Mouse (Mus musculus) embryonic facial prominence, embryonic 13.5 days (tissue): ENCODE results near the gene Artn. TPM values are rescaled to one million over a fixed set of nuclear protein-coding genes. Genes with fewer than 3 reads are reported as not detected.

Experiments used
- ATAC-seq: fragments of 200-750 bp; cut with Nextera tagmentation; 2 replicates; pipeline ENCODE4 v1.8.0; 2017; ENCODE audit warnings: low read depth; ENCODE audit not compliant: insufficient number of reproducible peaks, insufficient read depth, low FRiP score, low TSS enrichment
- H3K27ac ChIP-seq: fragments of 300-500 bp; sonication (generic); 2 replicates; pipeline ENCODE4 v1.5.1; 2015; ENCODE audit warnings: moderate library complexity, mild to moderate bottlenecking, inconsistent platforms
- H3K27me3 ChIP-seq: fragments of 300-500 bp; sonication (generic); 2 replicates; pipeline ENCODE4 v1.6.1; 2015; ENCODE audit warnings: mild to moderate bottlenecking, inconsistent platforms
- H3K36me3 ChIP-seq: fragments of 300-500 bp; sonication (generic); 2 replicates; pipeline ENCODE4 v1.6.1; 2015; ENCODE audit warnings: mild to moderate bottlenecking, inconsistent platforms
- H3K4me1 ChIP-seq: fragments of 300-500 bp; sonication (generic); 2 replicates; pipeline ENCODE4 v1.6.1; 2015; ENCODE audit warnings: inconsistent platforms
- H3K4me2 ChIP-seq: fragments of 300-500 bp; sonication (generic); 2 replicates; pipeline ENCODE4 v1.6.1; 2015; ENCODE audit warnings: moderate library complexity, mild to moderate bottlenecking, inconsistent platforms
- H3K4me3 ChIP-seq: fragments of 300-500 bp; sonication (generic); 2 replicates; pipeline ENCODE4 v1.5.1; 2015; ENCODE audit warnings: mild to moderate bottlenecking, inconsistent platforms
- H3K9ac ChIP-seq: fragments of 300-500 bp; sonication (generic); 2 replicates; pipeline ENCODE4 v1.6.1; 2015; ENCODE audit warnings: mild to moderate bottlenecking, inconsistent platforms
- H3K9me3 ChIP-seq: fragments of 300-500 bp; sonication (generic); 2 replicates; pipeline ENCODE4 v1.6.1; 2016; ENCODE audit warnings: inconsistent platforms
- WGBS: fragments of 180-500 bp; shearing (Covaris S2); methylation state at CpG from one replicate; pipeline ENCODE4 v1.1.7; 2015; ENCODE audit warnings: mixed read lengths; 5-methylcytosine and 5-hydroxymethylcytosine counted together
- polyA plus RNA-seq: library from polyadenylated mRNA; unstranded; fragments of >200 nt; fragmentation: Nextera tagmentation; extraction: Ambion mirVana; gene quantifications from 2 replicates; pipeline ENCODE4 v1.2.1, GENCODE M21; 2015

Gene Artn
- polyA plus RNA-seq, 1 experiment from 2014 or later: 3.1 TPM

GRCm38 (mm10) chr4:117904761-117905160 is 24.8 kb downstream of the Artn start:
- Histone ChIP-seq H3K9me3 (no peaks in the 10 kb centered on the region), H3K4me1 (peaks cover 6% of the 10 kb centered on the region), H3K4me3 (no peak overlapping the region), H3K9ac (no peak overlapping the region), H3K27ac (no peak overlapping the region), H3K36me3 (peaks cover 77% of the 10 kb centered on the region), H3K4me2 (no peak overlapping the region), H3K27me3 (no peaks in the 10 kb centered on the region)
- ATAC-seq: no peak
- 91% methylated on average over 8 of the region's 8 CpGs for whole genome bisulfite sequencing

GRCm38 (mm10) chr4:117904094-117904493 is 25.5 kb downstream of the Artn start:
- 91% methylated on average over 10 of the region's 10 CpGs for WGBS
- Histone ChIP-seq H3K4me2 (no peak overlapping the region), H3K27ac (no peak overlapping the region), H3K4me3 (no peak overlapping the region), H3K4me1 (peaks cover 3% of the 10 kb centered on the region), H3K9ac (no peak overlapping the region), H3K27me3 (no peaks in the 10 kb centered on the region), H3K9me3 (no peaks in the 10 kb centered on the region), H3K36me3 (peaks cover 82% of the 10 kb centered on the region)
- no peak for ATAC-seq

GRCm38 (mm10) chr4:117898111-117898510 is 31.5 kb downstream of the Artn start:
- H3K36me3 ChIP-seq: peaks cover 90% of the 10 kb centered on the region
- no peaks in the 10 kb centered on the region for H3K27me3 ChIP-seq
- WGBS: 86% methylated on average over 3 of the region's 3 CpGs
- no peak overlapping the region for H3K4me3 ChIP-seq
- H3K4me1 ChIP-seq: no peaks in the 10 kb centered on the region
- no peak overlapping the region for H3K27ac ChIP-seq
- no peak overlapping the region for H3K4me2 ChIP-seq
- ATAC-seq: no peak
- no peak overlapping the region for H3K9ac ChIP-seq
- no peaks in the 10 kb centered on the region for H3K9me3 ChIP-seq

GRCm38 (mm10) chr4:117896031-117896430 is 33.5 kb downstream of the Artn start:
- Histone ChIP-seq H3K36me3 (peaks cover 70% of the 10 kb centered on the region), H3K4me2 (no peak overlapping the region), H3K27me3 (no peaks in the 10 kb centered on the region), H3K27ac (no peak overlapping the region), H3K9ac (no peak overlapping the region), H3K9me3 (no peaks in the 10 kb centered on the region), H3K4me1 (peaks cover 4% of the 10 kb centered on the region), H3K4me3 (no peak overlapping the region)
- 92% methylated on average over 6 of the region's 6 CpGs for WGBS
- no peak for ATAC-seq

- Histone ChIP-seq H3K27ac (no peak overlapping the region), H3K4me1 (peaks cover 8% of the 10 kb centered on the region), H3K4me2 (no peak overlapping the region), H3K9me3 (no peaks in the 10 kb centered on the region), H3K36me3 (peaks cover 63% of the 10 kb centered on the region), H3K9ac (no peak overlapping the region), H3K4me3 (no peak overlapping the region), H3K27me3 (no peaks in the 10 kb centered on the region)
- 74% methylated on average over 7 of the region's 7 CpGs for WGBS
- ATAC-seq: no peak
These were observed 34.2 kb downstream of the Artn start for GRCm38 (mm10) chr4:117895339-117895738.

- 94% methylated on average over 8 of the region's 8 CpGs for WGBS
- no peak for ATAC-seq
- no peak overlapping the region for H3K9ac ChIP-seq
- H3K4me3 ChIP-seq: no peak overlapping the region
- no peaks in the 10 kb centered on the region for H3K27me3 ChIP-seq
- no peaks in the 10 kb centered on the region for H3K9me3 ChIP-seq
- H3K36me3 ChIP-seq: peaks cover 56% of the 10 kb centered on the region
- no peak overlapping the region for H3K4me2 ChIP-seq
- H3K4me1 ChIP-seq: peaks cover 8% of the 10 kb centered on the region
- H3K27ac ChIP-seq: no peak overlapping the region
These were observed 35.0 kb downstream of the Artn start for GRCm38 (mm10) chr4:117894601-117895000.

- ATAC-seq: no peak
- Histone ChIP-seq H3K4me3 (no peak overlapping the region), H3K9me3 (no peaks in the 10 kb centered on the region), H3K4me1 (peaks cover 8% of the 10 kb centered on the region), H3K4me2 (no peak overlapping the region), H3K27ac (no peak overlapping the region), H3K36me3 (peaks cover 52% of the 10 kb centered on the region), H3K9ac (no peak overlapping the region), H3K27me3 (no peaks in the 10 kb centered on the region)
- WGBS: 26% methylated on average over 9 of the region's 9 CpGs
These were observed 36.2 kb downstream of the Artn start for GRCm38 (mm10) chr4:117893376-117893775.

- Histone ChIP-seq H3K4me2 (peak within 1 kb of the TSS; percentile 90), H3K27me3 (no peaks in the 10 kb centered on the region), H3K9ac (peak within 1 kb of the TSS; percentile 72), H3K9me3 (no peaks in the 10 kb centered on the region), H3K36me3 (peaks cover 36% of the 10 kb centered on the region), H3K4me1 (peaks cover 12% of the 10 kb centered on the region), H3K27ac (no peak within 1 kb of the TSS), H3K4me3 (peak within 1 kb of the TSS; percentile 76)
- under 1% methylated on average over 21 of the region's 21 CpGs for WGBS
- ATAC-seq: peak; percentile 74; the same call in 1 of the 2 replicates
These were observed 37.8 kb downstream of the Artn start, which contains the start of gene Dph2 for GRCm38 (mm10) chr4:117891738-117892161. Dph2 (minus strand) TSS chr4:117892032.

GRCm38 (mm10) chr4:117890750-117891149 is 38.8 kb downstream of the Artn start:
- Histone ChIP-seq H3K4me2 (peak overlapping the region; percentile 90), H3K9ac (no peak overlapping the region), H3K27me3 (no peaks in the 10 kb centered on the region), H3K9me3 (no peaks in the 10 kb centered on the region), H3K27ac (no peak overlapping the region), H3K4me3 (peak overlapping the region; percentile 76), H3K36me3 (peaks cover 27% of the 10 kb centered on the region), H3K4me1 (peaks cover 21% of the 10 kb centered on the region)
- WGBS: 89% methylated on average over 8 of the region's 8 CpGs
- ATAC-seq: no peak

- no peak overlapping the region for H3K9ac ChIP-seq
- peaks cover 21% of the 10 kb centered on the region for H3K4me1 ChIP-seq
- H3K27me3 ChIP-seq: no peaks in the 10 kb centered on the region
- H3K4me2 ChIP-seq: no peak overlapping the region
- ATAC-seq: no peak
- H3K9me3 ChIP-seq: no peaks in the 10 kb centered on the region
- 90% methylated on average over 14 of the region's 14 CpGs for WGBS
- no peak overlapping the region for H3K4me3 ChIP-seq
- H3K36me3 ChIP-seq: peaks cover 27% of the 10 kb centered on the region
- no peak overlapping the region for H3K27ac ChIP-seq
These were observed 39.5 kb downstream of the Artn start for GRCm38 (mm10) chr4:117890031-117890430.

GRCm38 (mm10) chr4:117889471-117889870 is 40.1 kb downstream of the Artn start:
- H3K4me3 ChIP-seq: no peak overlapping the region
- WGBS: 91% methylated on average over 15 of the region's 15 CpGs
- H3K9me3 ChIP-seq: no peaks in the 10 kb centered on the region
- peaks cover 27% of the 10 kb centered on the region for H3K36me3 ChIP-seq
- no peaks in the 10 kb centered on the region for H3K27me3 ChIP-seq
- peaks cover 22% of the 10 kb centered on the region for H3K4me1 ChIP-seq
- H3K4me2 ChIP-seq: no peak overlapping the region
- ATAC-seq: no peak
- no peak overlapping the region for H3K9ac ChIP-seq
- no peak overlapping the region for H3K27ac ChIP-seq

GRCm38 (mm10) chr4:117887920-117888319 is 41.6 kb downstream of the Artn start:
- Histone ChIP-seq H3K36me3 (peaks cover 27% of the 10 kb centered on the region), H3K4me2 (peak overlapping the region; percentile 92), H3K27me3 (no peaks in the 10 kb centered on the region), H3K27ac (no peak overlapping the region), H3K4me3 (peak overlapping the region; percentile 75), H3K9ac (0 out of 2 replicates have a peak overlapping the region, but pooled peaks have one; percentile 82), H3K9me3 (no peaks in the 10 kb centered on the region), H3K4me1 (peaks cover 32% of the 10 kb centered on the region)
- no peak for ATAC-seq
- WGBS: 80% methylated on average over 2 of the region's 2 CpGs
